Mouse (Mus musculus) lung, embryonic 16.5 days (tissue): ENCODE measurements at regions not wholly inside any gene's neighbourhood (a gene's known extent, or its start where the extent isn't known, plus 50 kb on each side); places are given as distances from the start of the nearest gene placed in this dataset.
A peak's percentile ranks its signal among the peaks of the same experiment; 100 is the strongest.

ENCODE experiments used
- ATAC-seq: fragments of 200-750 bp; cut with Nextera tagmentation; 2 replicates; pipeline ENCODE4 v1.8.0; 2017; ENCODE audit warnings: low read depth, mild to moderate bottlenecking, moderate library complexity
- H3K27ac ChIP-seq: fragments of 300-500 bp; sonication (generic); 2 replicates; pipeline ENCODE4 v1.5.1; 2014; ENCODE audit warnings: mild to moderate bottlenecking, control low read depth, low read length
- H3K27me3 ChIP-seq: fragments of 300-500 bp; sonication (generic); 2 replicates; pipeline ENCODE4 v1.6.1; 2014; ENCODE audit warnings: low read depth, low read length, mixed read lengths; ENCODE audit not compliant: control insufficient read depth, insufficient read depth
- H3K36me3 ChIP-seq: fragments of 300-500 bp; sonication (generic); 2 replicates; pipeline ENCODE4 v1.6.1; 2014; ENCODE audit warnings: low read length; ENCODE audit not compliant: control insufficient read depth, insufficient read depth
- H3K4me1 ChIP-seq: fragments of 300-500 bp; sonication (generic); replicated peaks from 2 replicates; pipeline ENCODE4 v1.6.1; 2014; ENCODE audit warnings: low read length, mixed read lengths; ENCODE audit not compliant: control insufficient read depth, insufficient read depth
- H3K4me2 ChIP-seq: fragments of 300-500 bp; sonication (generic); 2 replicates; pipeline ENCODE4 v1.6.1; 2014; ENCODE audit warnings: low read depth, low read length, control low read depth
- H3K4me3 ChIP-seq: fragments of 300-500 bp; sonication (generic); 2 replicates; pipeline ENCODE4 v1.5.1; 2014; ENCODE audit warnings: mild to moderate bottlenecking, low read length, control low read depth
- H3K9ac ChIP-seq: fragments of 300-500 bp; sonication (generic); 2 replicates; pipeline ENCODE4 v1.6.1; 2014; ENCODE audit warnings: low read length, control low read depth
- H3K9me3 ChIP-seq: fragments of 300-500 bp; sonication (generic); 2 replicates; pipeline ENCODE4 v1.6.1; 2016; ENCODE audit warnings: low read length; ENCODE audit not compliant: control insufficient read depth
- WGBS: fragments of 180-500 bp; shearing (Covaris S2); extraction: QIAGEN DNeasy Blood & Tissue Kit; methylation state at CpG from one replicate; pipeline ENCODE4 v1.1.7; 2014; 5-methylcytosine and 5-hydroxymethylcytosine counted together

- H3K9me3 ChIP-seq: no peaks in the 10 kb centered on the region
- ATAC-seq: no peak
- no peak overlapping the region for H3K4me2 ChIP-seq
- H3K36me3 ChIP-seq: no peaks in the 10 kb centered on the region
- H3K4me1 ChIP-seq: no peaks in the 10 kb centered on the region
- WGBS: 20% methylated on average over 4 of the region's 4 CpGs
- H3K9ac ChIP-seq: no peak overlapping the region
- no peak overlapping the region for H3K4me3 ChIP-seq
- no peak overlapping the region for H3K27ac ChIP-seq
- H3K27me3 ChIP-seq: no peaks in the 10 kb centered on the region
These were observed 175.7 kb upstream of the Gimd1 start for GRCm38 (mm10) chr3:132453927-132454326.

- no peak overlapping the region for H3K4me2 ChIP-seq
These were observed 167.2 kb upstream of the Gimd1 start for GRCm38 (mm10) chr3:132462348-132462959.

GRCm38 (mm10) chr3:132471070-132471469, 158.6 kb upstream of the Gimd1 start:
- no peak overlapping the region for H3K27ac ChIP-seq
- H3K9ac ChIP-seq: no peak overlapping the region
- no peak overlapping the region for H3K4me3 ChIP-seq
- no peaks in the 10 kb centered on the region for H3K27me3 ChIP-seq
- whole genome bisulfite sequencing: 21% methylated on average over 4 of the region's 4 CpGs
- no peaks in the 10 kb centered on the region for H3K4me1 ChIP-seq
- no peaks in the 10 kb centered on the region for H3K9me3 ChIP-seq
- ATAC-seq: no peak
- H3K36me3 ChIP-seq: no peaks in the 10 kb centered on the region
- H3K4me2 ChIP-seq: no peak overlapping the region

More at GRCm38 (mm10) chr3:132462348-132462959, 167.2 kb upstream of the Gimd1 start:
- no peaks in the 10 kb centered on the region for H3K27me3 ChIP-seq
- H3K4me3 ChIP-seq: no peak overlapping the region
- ATAC-seq: no peak
- no peaks in the 10 kb centered on the region for H3K36me3 ChIP-seq
- no peaks in the 10 kb centered on the region for H3K9me3 ChIP-seq
- H3K27ac ChIP-seq: no peak overlapping the region
- H3K4me1 ChIP-seq: no peaks in the 10 kb centered on the region
- 78% methylated on average over 5 of the region's 5 CpGs for WGBS
- no peak overlapping the region for H3K9ac ChIP-seq

GRCm38 (mm10) chr3:132477768-132478167, 151.9 kb upstream of the Gimd1 start:
- H3K36me3 ChIP-seq: no peaks in the 10 kb centered on the region
- 83% methylated on average over 5 of the region's 5 CpGs for WGBS

GRCm38 (mm10) chr3:132479275-132479674, 150.3 kb upstream of the Gimd1 start:
- H3K9ac ChIP-seq: no peak overlapping the region
- ATAC-seq: no peak
- H3K27ac ChIP-seq: no peak overlapping the region
- no peaks in the 10 kb centered on the region for H3K9me3 ChIP-seq
- H3K27me3 ChIP-seq: no peaks in the 10 kb centered on the region
- 52% methylated on average over 2 of the region's 2 CpGs for WGBS
- H3K4me2 ChIP-seq: no peak overlapping the region
- H3K4me3 ChIP-seq: no peak overlapping the region
- no peaks in the 10 kb centered on the region for H3K4me1 ChIP-seq
- H3K36me3 ChIP-seq: no peaks in the 10 kb centered on the region

More at GRCm38 (mm10) chr3:132477768-132478167, 151.9 kb upstream of the Gimd1 start:
- no peaks in the 10 kb centered on the region for H3K27me3 ChIP-seq
- no peak overlapping the region for H3K27ac ChIP-seq
- H3K4me1 ChIP-seq: no peaks in the 10 kb centered on the region
- no peak overlapping the region for H3K9ac ChIP-seq
- no peak for ATAC-seq
- H3K4me3 ChIP-seq: no peak overlapping the region
- no peaks in the 10 kb centered on the region for H3K9me3 ChIP-seq
- no peak overlapping the region for H3K4me2 ChIP-seq

- Histone ChIP-seq H3K27me3 (no peaks in the 10 kb centered on the region), H3K4me1 (no peaks in the 10 kb centered on the region), H3K27ac (no peak overlapping the region), H3K36me3 (no peaks in the 10 kb centered on the region), H3K4me3 (no peak overlapping the region), H3K4me2 (no peak overlapping the region), H3K9me3 (no peaks in the 10 kb centered on the region), H3K9ac (no peak overlapping the region)
- WGBS: 87% methylated on average over 2 of the region's 2 CpGs
- no peak for ATAC-seq
These were observed 144.8 kb upstream of the Gimd1 start for GRCm38 (mm10) chr3:132484814-132485213.

GRCm38 (mm10) chr3:132485553-132485952, 144.1 kb upstream of the Gimd1 start:
- Histone ChIP-seq H3K4me2 (no peak overlapping the region), H3K27ac (no peak overlapping the region), H3K36me3 (no peaks in the 10 kb centered on the region), H3K4me3 (no peak overlapping the region), H3K27me3 (no peaks in the 10 kb centered on the region), H3K9me3 (no peaks in the 10 kb centered on the region), H3K9ac (no peak overlapping the region), H3K4me1 (no peaks in the 10 kb centered on the region)
- 68% methylated on average over 5 of the region's 5 CpGs for WGBS
- ATAC-seq: no peak

- Histone ChIP-seq H3K9ac (no peak overlapping the region), H3K4me3 (no peak overlapping the region), H3K27me3 (no peaks in the 10 kb centered on the region), H3K27ac (no peak overlapping the region), H3K36me3 (no peaks in the 10 kb centered on the region), H3K9me3 (no peaks in the 10 kb centered on the region), H3K4me2 (no peak overlapping the region), H3K4me1 (no peaks in the 10 kb centered on the region)
- ATAC-seq: peak; percentile 60; the same call in 1 of the 2 replicates
- 18% methylated on average over 4 of the region's 4 CpGs for WGBS
These were observed 123.5 kb upstream of the Gimd1 start for GRCm38 (mm10) chr3:132506095-132506494.

GRCm38 (mm10) chr3:132510240-132510639, 119.4 kb upstream of the Gimd1 start:
- Histone ChIP-seq H3K4me1 (no peaks in the 10 kb centered on the region), H3K27ac (no peak overlapping the region), H3K36me3 (no peaks in the 10 kb centered on the region), H3K9me3 (no peaks in the 10 kb centered on the region), H3K4me2 (no peak overlapping the region), H3K27me3 (no peaks in the 10 kb centered on the region), H3K9ac (no peak overlapping the region), H3K4me3 (no peak overlapping the region)
- ATAC-seq: no peak
- WGBS: 11% methylated on average over 1 of the region's 1 CpGs
